Mouse (Mus musculus) right cerebral cortex, postnatal 36 days (tissue): ENCODE results near the gene Lsmem1.
"Not testable (repeated sequence)": the region's sequence is repeated elsewhere in the genome, so short reads cannot be mapped to it uniquely, and the experiment has no call there.

ENCODE experiments used
- DNase-seq, 2 experiments: peaks; one replicate each; pipeline ENCODE4 v3.0.0; 2022; ENCODE audit warnings: low spot score in 2 of 2, mixed read lengths in 1 of 2

The Lsmem1 gene

GRCm38 (mm10) chr12:40214888-40215876 lies 15.9 kb upstream of the Lsmem1 start:
- DNase-seq, result no peak

GRCm38 (mm10) chr12:40209049-40209448 lies 9.8 kb upstream of the Lsmem1 start:
- DNase-seq, result no peak

DNA sequence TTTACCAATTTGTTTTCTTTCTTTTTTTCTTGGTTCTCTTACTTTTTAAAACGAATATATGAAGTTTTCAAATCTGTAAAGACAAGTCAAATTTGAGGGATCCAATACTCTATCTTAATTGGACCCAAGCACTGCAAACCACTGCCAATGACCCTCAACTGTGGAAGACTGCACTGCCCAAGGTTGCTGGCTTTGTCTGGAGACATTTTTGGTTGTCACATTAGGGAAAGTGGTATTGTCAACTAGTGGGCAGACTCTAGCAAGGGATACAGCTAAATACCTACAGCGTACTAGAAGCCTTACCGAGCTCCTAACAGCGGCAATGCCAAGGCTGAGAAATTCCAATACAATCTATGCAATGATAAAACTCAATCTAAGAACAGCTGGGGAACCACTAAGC lies 8.6 kb upstream of the Lsmem1 start:
- DNase-seq, result no peak

GRCm38 (mm10) chr12:40202161-40203035 lies 3.1 kb upstream of the Lsmem1 start:
- DNase-seq, result no peak

DNA sequence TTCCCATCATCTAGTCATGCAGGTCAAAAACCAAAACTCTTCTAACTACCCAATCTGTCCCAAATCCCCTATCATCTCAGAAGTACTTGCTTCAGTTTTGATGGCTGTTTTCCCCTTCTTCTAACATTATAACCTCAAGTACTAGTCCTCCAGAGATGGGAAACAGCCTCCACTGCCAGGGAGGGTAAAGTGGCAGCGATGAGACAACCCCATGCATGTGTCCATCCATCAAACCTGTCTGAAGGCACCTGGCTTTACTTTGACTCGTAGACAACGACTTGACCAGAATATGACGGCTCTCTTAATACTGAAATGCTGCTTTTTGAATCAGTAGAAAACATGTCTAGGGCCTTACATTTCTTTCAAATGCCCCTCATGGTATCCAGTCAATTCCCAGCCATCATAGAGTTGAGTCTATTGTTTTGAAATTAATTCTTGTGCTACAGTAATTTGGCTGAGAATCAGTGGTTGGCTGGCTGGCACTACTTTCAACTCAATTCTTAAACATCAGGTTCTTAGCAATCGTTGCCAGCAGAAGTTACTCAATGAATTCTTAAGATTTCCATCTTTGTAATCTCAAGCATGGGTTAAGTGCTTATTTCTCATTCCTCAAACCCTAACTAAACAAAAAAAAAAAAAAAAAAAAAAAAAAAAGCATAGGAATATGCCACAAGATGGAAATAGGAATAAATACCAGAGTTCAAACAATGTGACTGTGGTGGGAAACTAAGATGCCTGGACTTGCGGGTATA lies 1.4 kb upstream of the Lsmem1 start:
- DNase-seq, result no peak

- peak; percentile 57 to 62 for DNase-seq
Observed at GRCm38 (mm10) chr12:40199795-40200402, 609 bp upstream of the Lsmem1 start.

- no peak for DNase-seq
Observed at GRCm38 (mm10) chr12:40198427-40198826, 863 bp downstream of the Lsmem1 start.

GRCm38 (mm10) chr12:40198019-40198418 lies 1.3 kb downstream of the Lsmem1 start:
- no peak for DNase-seq

DNA sequence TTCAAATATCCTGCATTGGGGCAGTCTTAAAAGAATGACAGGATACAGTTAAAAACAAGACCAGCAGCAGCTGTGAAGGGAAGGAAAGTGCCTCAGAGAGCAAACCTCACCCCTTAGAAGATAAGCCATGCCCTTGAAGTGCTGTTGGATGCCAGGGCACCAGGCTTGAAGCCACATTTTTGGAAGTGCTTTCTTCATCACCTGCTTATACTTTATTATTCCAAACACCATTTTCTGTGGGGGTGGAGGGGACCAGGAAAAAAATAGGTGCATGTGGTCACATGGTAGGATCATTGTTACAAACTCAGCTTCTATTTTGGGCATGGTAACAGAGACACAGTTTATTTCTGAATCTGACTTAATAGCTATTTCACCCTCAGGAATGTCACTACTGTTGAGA lies 1.8 kb downstream of the Lsmem1 start:
- no peak for DNase-seq

DNA sequence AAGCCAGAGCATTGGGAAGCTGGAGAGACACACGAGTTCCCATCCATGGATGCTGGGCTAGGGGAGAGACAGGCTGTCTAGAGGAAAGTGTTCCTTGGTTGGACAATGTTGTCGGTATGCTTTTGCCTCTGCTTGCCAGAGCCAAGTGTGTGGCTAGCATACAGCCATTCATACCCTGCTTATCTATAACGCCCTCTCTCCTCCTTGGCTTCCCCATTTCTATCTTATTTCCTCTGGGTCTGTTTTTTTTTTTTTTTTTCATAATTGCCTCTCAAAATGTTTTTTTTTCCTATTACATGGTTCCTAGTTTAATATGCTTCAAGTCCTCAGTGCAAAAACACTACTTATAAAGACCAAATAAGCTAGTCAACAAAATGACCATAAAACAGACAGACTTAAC lies 13.8 kb downstream of the Lsmem1 start:
- no peak for DNase-seq

DNA sequence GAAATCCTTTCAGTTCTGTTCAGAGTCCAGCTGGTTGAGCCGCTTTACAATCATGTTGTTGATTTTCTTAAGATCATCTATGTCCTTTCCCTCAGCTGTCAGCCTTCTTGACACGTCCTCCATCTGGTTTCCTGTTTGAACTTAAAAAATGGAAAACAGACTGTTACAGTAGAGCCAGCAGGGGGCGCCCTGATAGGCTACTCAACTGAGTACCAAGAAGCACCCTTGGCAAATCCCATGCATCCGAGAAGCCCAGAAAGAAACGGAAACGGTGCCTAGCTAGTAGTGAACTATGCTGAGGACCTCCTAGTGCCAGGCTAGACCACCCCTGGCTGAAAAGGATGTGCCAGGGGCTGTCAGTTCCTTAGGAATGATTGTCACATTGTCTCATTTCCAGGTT lies 22.2 kb downstream of the Lsmem1 start:
- DNase-seq, result no peak

DNA sequence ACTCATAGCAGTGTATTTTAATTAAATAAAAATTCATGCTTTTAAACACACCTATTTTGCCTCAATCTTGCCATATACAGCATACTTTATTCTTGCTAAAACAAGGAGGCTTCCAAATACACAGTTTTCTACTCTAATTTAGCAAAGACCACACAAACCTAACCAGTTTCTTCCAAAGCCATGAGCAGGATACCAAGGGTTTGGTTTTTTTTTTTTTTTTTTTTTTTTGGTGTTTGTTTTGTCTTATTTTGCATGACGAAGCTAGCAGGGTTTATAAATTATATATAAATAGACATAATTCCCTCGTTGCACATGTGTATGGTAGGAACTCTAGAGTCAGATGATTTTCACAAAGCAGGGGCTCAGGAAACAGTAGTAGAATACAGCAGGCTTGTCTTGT lies 23.1 kb downstream of the Lsmem1 start:
- no peak for DNase-seq

GRCm38 (mm10) chr12:40175171-40175570 lies 24.1 kb downstream of the Lsmem1 start:
- not testable (repeated sequence) for DNase-seq

DNA sequence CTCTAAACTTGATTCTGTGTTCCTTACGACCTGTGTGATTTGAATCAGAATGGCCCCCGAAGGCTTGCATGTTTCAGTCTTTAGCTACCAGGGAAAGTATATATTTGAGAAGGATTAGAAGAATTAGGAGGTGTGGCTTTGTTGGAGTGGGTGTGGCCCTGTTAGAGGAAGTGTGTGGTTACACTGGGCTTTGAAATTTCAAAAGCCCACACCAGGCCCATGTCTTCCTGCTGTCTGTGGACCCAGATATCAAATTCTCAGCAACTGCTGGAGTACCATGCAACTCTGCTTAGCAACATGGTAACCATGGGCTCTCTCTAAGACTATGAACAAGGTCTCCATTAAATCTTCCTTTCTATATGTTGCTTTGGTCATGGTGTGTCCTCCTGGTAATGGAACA lies 27.7 kb downstream of the Lsmem1 start:
- no peak for DNase-seq

DNA sequence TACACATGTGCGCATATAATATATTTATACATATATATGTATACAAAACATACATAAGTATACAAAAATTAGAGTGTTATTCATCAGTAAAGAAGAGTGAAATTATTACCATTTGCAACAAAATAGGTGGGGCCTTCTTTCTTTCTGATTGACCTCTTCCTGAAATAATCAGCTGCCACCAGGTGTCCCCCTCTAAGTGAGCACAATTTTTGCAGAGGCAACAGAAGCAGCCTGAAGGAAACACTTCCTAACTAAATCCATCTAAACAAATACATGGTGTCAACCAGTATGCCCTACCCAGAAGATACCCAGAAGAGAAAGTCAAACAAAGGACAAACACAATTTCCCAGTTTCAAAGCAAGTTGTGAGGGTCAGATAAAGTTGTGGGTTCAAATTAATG lies 29.6 kb downstream of the Lsmem1 start:
- no peak for DNase-seq

DNA sequence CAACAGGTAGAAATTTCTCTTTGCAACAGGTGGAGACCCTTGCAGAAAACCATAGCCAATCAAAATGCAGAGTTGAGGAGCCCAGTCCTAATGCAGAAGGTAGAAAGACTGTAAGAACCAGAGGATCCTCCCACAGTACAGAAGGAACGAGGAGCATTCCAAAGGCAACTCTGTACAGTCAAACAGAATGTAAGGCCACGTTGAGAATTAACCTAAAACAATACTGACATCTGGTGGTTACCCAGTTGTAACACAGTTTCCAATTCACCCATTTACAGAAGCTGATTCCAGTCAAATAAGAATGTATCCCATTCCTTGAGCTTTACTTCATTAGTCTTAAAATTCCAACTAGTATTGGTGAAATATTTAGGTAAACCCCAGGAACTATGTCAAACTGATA lies 34.7 kb downstream of the Lsmem1 start:
- DNase-seq, result no peak

DNA sequence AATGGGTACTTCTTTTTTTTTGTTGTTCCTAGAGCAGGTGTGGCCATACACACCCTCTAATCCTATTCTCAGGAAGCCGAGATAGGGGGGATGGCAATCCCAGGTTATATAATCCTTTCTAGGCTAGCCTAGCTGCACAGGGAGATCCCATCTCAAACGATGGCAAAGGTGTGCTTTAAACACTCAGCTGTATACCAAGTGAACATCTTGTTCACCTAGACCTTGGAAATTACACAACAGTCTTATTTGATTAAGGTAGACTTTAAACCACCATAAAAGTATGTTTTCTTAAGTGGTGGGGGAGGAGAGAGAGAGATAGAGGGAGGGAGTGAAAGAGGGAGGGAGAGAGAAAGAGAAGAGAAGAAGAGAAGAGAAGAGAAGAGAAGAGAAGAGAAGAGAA lies 38.5 kb downstream of the Lsmem1 start:
- DNase-seq, result no peak

DNA sequence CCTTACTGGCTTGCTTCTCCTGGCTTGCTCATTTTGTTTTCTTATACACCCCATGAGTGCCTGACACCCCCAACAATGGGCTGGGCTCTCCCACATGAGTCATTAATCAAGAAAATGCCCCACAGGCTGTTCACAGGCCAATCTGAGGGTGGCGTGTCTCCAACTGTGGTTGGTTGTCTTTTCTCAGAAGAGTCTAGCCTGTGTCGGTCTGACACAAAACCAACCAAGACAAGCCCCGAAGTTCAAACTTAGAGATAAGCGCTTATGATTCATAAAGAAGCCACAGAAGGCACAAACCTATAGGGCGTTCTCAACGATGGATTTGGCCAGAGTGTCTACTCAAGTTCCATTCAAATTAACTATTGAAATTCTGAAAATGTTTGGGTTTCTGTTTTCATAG lies 45.1 kb downstream of the Lsmem1 start:
- no peak for DNase-seq

GRCm38 (mm10) chr12:40152353-40153069 lies 46.8 kb downstream of the Lsmem1 start:
- no peak for DNase-seq

DNA sequence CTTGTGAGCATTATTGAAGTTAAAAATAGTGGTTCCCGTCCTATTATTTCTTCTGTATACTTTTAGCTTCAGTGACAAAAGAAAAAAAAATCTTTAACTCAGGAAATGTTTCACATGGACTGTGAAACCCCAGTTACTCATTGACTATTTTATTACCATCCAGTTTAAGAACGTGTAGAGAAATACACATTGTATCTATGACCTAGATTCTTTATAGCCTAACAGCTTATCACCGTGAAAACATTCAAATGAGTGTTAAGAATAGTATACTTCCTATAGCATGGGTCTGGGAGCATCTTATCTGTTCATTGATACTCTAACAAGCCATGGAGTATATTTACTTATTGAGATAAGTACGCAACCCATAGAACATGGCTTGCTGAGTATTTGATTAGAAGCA lies 52.0 kb downstream of the Lsmem1 start:
- no peak for DNase-seq

DNA sequence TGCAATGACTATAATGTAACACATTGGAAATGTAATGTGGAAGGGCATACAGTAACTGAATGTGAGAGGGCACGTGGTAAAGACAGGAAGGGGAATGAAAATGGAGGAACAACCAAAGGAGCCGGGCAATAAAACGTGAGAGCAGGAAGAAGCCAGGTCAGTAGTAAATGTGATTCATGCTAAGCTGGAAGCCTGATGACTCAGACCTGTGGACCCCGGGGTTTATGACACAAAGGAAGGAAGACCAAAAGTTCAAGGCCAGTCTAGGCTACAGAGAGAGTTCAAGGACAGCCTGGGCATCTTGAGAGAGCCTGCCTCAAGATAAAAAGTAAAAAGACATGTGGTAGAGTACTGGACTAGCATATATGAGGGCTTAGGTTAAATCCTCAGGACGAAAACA lies 52.8 kb downstream of the Lsmem1 start:
- no peak for DNase-seq
